In genomic region chr3:96824614-96825013, GRCm38 (mm10) we compare ENCODE assay signal across 23 mouse cellular contexts. TPM values are rescaled to one million over a fixed set of nuclear protein-coding genes. Genes with fewer than 3 reads are reported as not detected.
DNase-seq lines count a peak whose midpoint lies in the region; ATAC-seq and TF ChIP-seq lines count a peak whose summit lies in the region.
"Had no signal": no experiment of that assay in that cellular context is flagged by ENCODE, and none has a peak within 500 bp of the region (broad histone marks: within the 10 kb centered on the region; RNA-seq: fewer than 3 reads in every experiment).

No protein-coding gene starts in this region.

- TF ChIP-seq CTCF in E14TG2a.4 (conservative IDR thresholded peaks at IDR 0.05; ENCODE audit: low read length) = no peak

- no peaks in the 10 kb centered on the region for H3K36me3 ChIP-seq in kidney, embryonic 14.5 days (ENCODE audit: control insufficient read depth, insufficient read depth, low read length)
- H3K36me3 ChIP-seq in E14TG2a.4 (ENCODE audit: insufficient read depth, low read length) = no peaks in the 10 kb centered on the region
- H3K36me3 ChIP-seq: embryonic facial prominence, embryonic 10.5 days; heart, embryonic 12.5 days; hindbrain, embryonic 15.5 days had no signal

- ATAC-seq in kidney, embryonic 14.5 days (ENCODE audit: low FRiP score, low TSS enrichment) = no peak
- ATAC-seq: activated CD4-positive, CD25-positive, alpha-beta regulatory T cell, adult 4 months; forebrain, embryonic 13.5 days; forebrain, postnatal 0 days; Patski had no signal

- 85% methylated on average over 12 of the region's 12 CpGs for WGBS in kidney, embryonic 14.5 days

- no peaks in the 10 kb centered on the region for H3K27me3 ChIP-seq in kidney, embryonic 14.5 days (ENCODE audit: control insufficient read depth, insufficient read depth, low read length)
- 0 out of 2 replicates have a peak, but pooled peaks cover 3% of the 10 kb centered on the region for H3K27me3 ChIP-seq in E14TG2a.4 (ENCODE audit: insufficient read depth, low read length)
- H3K27me3 ChIP-seq: forebrain, embryonic 13.5 days; hindbrain, embryonic 15.5 days; Patski had no signal

- DNase-seq in kidney, adult 11 months = peak; percentile 71
- DNase-seq in kidney, adult 9 months = peak; percentile 90
- DNase-seq in kidney, postnatal 36 days = peak; percentile 76 to 85
- DNase-seq in gastrocnemius, postnatal 14 days = no peak
- no peak for DNase-seq in gastrocnemius, postnatal 25 days
- DNase-seq: adrenal gland, postnatal 14 days; cerebellum, adult 2 months; cerebellum, postnatal 10 days; forebrain, postnatal 0 days; heart, postnatal 36 days had no signal

- H3K4me2 ChIP-seq in kidney, embryonic 14.5 days (replicated peaks; ENCODE audit: low read depth, low read length) = no peak overlapping the region
- H3K4me2 ChIP-seq: forebrain, embryonic 13.5 days; heart, embryonic 12.5 days; hindbrain, embryonic 15.5 days had no signal

- no peak overlapping the region for H3K9ac ChIP-seq in kidney, embryonic 14.5 days (ENCODE audit: low read depth, low read length)
- H3K9ac ChIP-seq: forebrain, embryonic 13.5 days; forebrain, postnatal 0 days; heart, embryonic 12.5 days; hindbrain, embryonic 15.5 days had no signal

- 0 out of 2 replicates have a peak, but pooled peaks cover 2% of the 10 kb centered on the region for H3K4me1 ChIP-seq in kidney, embryonic 14.5 days (ENCODE audit: control insufficient read depth, insufficient read depth, low read length)
- H3K4me1 ChIP-seq in E14TG2a.4 (replicated peaks; ENCODE audit: low read depth, low read length) = peaks cover 33% of the 10 kb centered on the region

- intact Hi-C loops in gastrocnemius, postnatal 14 days (cut with DNase I; ENCODE audit: low total_unique reads) = no loop called here

- no peaks in the 10 kb centered on the region for H3K9me3 ChIP-seq in kidney, embryonic 14.5 days (ENCODE audit: control insufficient read depth, low read length)
- no peaks in the 10 kb centered on the region; the same call in 1 of the 2 replicates for H3K9me3 ChIP-seq in E14TG2a.4 (ENCODE audit: low read length)
- H3K9me3 ChIP-seq: embryonic facial prominence, embryonic 10.5 days; forebrain, embryonic 13.5 days; hindbrain, embryonic 15.5 days had no signal

- H3K27ac ChIP-seq in kidney, embryonic 14.5 days (ENCODE audit: low read depth, low read length) = no peak overlapping the region
- H3K27ac ChIP-seq: embryonic facial prominence, embryonic 10.5 days; forebrain, embryonic 13.5 days; hindbrain, embryonic 15.5 days had no signal

- H3K4me3 ChIP-seq in kidney, embryonic 14.5 days (ENCODE audit: low read length) = no peak overlapping the region
- H3K4me3 ChIP-seq in E14TG2a.4 (replicated peaks; ENCODE audit: low read length) = 0 out of 2 replicates have a peak overlapping the region, but pooled peaks have one; percentile 13
- H3K4me3 ChIP-seq: embryonic facial prominence, embryonic 10.5 days; forebrain, embryonic 13.5 days; heart, embryonic 12.5 days; hindbrain, embryonic 15.5 days had no signal

RNA-seq across cellular contexts. Expression of gene Pdzk1, which starts 4.5 kb away (rescaled TPM):
- 36.0 and 63.3 TPM in 2 replicates for polyA plus RNA-seq in kidney, embryonic 14.5 days (2014; fragmentation: Nextera tagmentation; extraction: Ambion mirVana)
- total RNA-seq in gastrocnemius, postnatal 14 days (2021) = not detected
- total RNA-seq in gastrocnemius, postnatal 25 days (2021) = not detected
- total RNA-seq: forebrain, postnatal 0 days; heart, adult 8-10 months; heart, postnatal 36 days had no signal
- polyA plus RNA-seq: C2C12; embryonic facial prominence, embryonic 14.5 days; forebrain, embryonic 13.5 days; hindbrain, embryonic 11.5 days had no signal

RNA-seq across cellular contexts. Expression of gene Cd160, which starts 4.5 kb away (rescaled TPM):
- 0.08 and 0.17 TPM in 2 replicates for polyA plus RNA-seq in kidney, embryonic 14.5 days (2014; fragmentation: Nextera tagmentation; extraction: Ambion mirVana)
- not detected for total RNA-seq in gastrocnemius, postnatal 14 days (2021)
- not detected for total RNA-seq in gastrocnemius, postnatal 25 days (2021)
- total RNA-seq: adrenal gland, postnatal 14 days; forebrain, postnatal 0 days; gastrocnemius, adult 18-20 months; heart, adult 8-10 months; heart, postnatal 36 days had no signal
- polyA plus RNA-seq: cerebellum, adult 2 months; heart, embryonic 12.5 days had no signal

Comparison
In these comparisons a context has a peak if more than half of its experiments do, and no peak if none do; other contexts are left out.
1. DNase-seq: peak in kidney, adult 11 months (single experiment), kidney, adult 9 months (single experiment) and kidney, postnatal 36 days (2 of 2); none in gastrocnemius, postnatal 14 days (single experiment) and gastrocnemius, postnatal 25 days (single experiment).